Mouse (Mus musculus): Measurements from ENCODE around the gene Amot. TPM values are rescaled to one million over a fixed set of nuclear protein-coding genes. Genes with fewer than 3 reads are reported as not detected.

Gene Amot
- total RNA-seq, 2 experiments from 2014 or later: 163 to 171 TPM

- DNase-seq (ENCODE audit: low spot score in 2 of 2): no peak
These were observed 21.4 kb downstream of the Amot start for GRCm38 (mm10) chrX:145483486-145484055.

GRCm38 (mm10) chrX:145482383-145482782 lies 22.6 kb downstream of the Amot start:
- DNase-seq (ENCODE audit: low spot score in 2 of 2): no peak

- no peak for DNase-seq (ENCODE audit: low spot score in 2 of 2)
These were observed 25.0 kb downstream of the Amot start for GRCm38 (mm10) chrX:145479942-145480341.

- DNase-seq (ENCODE audit: low spot score in 2 of 2): no peak
These were observed 27.2 kb downstream of the Amot start for GRCm38 (mm10) chrX:145477725-145478194.

- DNase-seq (ENCODE audit: low spot score in 2 of 2): no peak
These were observed 27.8 kb downstream of the Amot start for GRCm38 (mm10) chrX:145477003-145477724.

GRCm38 (mm10) chrX:145468264-145468663 lies 36.7 kb downstream of the Amot start:
- DNase-seq (ENCODE audit: low spot score in 2 of 2): no peak

- no peak for DNase-seq (ENCODE audit: low spot score in 2 of 2)
These were observed 41.5 kb downstream of the Amot start for GRCm38 (mm10) chrX:145463524-145463923.

- no peak for DNase-seq (ENCODE audit: low spot score in 2 of 2)
These were observed 43.6 kb downstream of the Amot start for GRCm38 (mm10) chrX:145461339-145461738.

GRCm38 (mm10) chrX:145456251-145456650 lies 48.7 kb downstream of the Amot start:
- no peak for DNase-seq (ENCODE audit: low spot score in 2 of 2)

GRCm38 (mm10) chrX:145455629-145456028 lies 49.4 kb downstream of the Amot start:
- DNase-seq (ENCODE audit: low spot score in 2 of 2): no peak

- DNase-seq (ENCODE audit: low spot score in 2 of 2): no peak
These were observed 50.2 kb downstream of the Amot start for GRCm38 (mm10) chrX:145454828-145455227.

GRCm38 (mm10) chrX:145441526-145441925 lies 63.5 kb downstream of the Amot start:
- no peak for DNase-seq (ENCODE audit: low spot score in 2 of 2)

GRCm38 (mm10) chrX:145433652-145434051 lies 71.3 kb downstream of the Amot start:
- no peak for DNase-seq (ENCODE audit: low spot score in 2 of 2)

GRCm38 (mm10) chrX:145430836-145431570 lies 74.0 kb downstream of the Amot start:
- DNase-seq (ENCODE audit: low spot score in 2 of 2): no peak

- no peak for DNase-seq (ENCODE audit: low spot score in 2 of 2)
These were observed 76.2 kb downstream of the Amot start for GRCm38 (mm10) chrX:145428811-145429210.

- DNase-seq (ENCODE audit: low spot score in 2 of 2): no peak
These were observed 81.0 kb downstream of the Amot start for GRCm38 (mm10) chrX:145424026-145424425.

- DNase-seq (ENCODE audit: low spot score in 2 of 2): no peak
These were observed 90.7 kb downstream of the Amot start for GRCm38 (mm10) chrX:145414319-145414718.

- no peak for DNase-seq (ENCODE audit: low spot score in 2 of 2)
These were observed 93.6 kb downstream of the Amot start for GRCm38 (mm10) chrX:145411425-145411824.

GRCm38 (mm10) chrX:145406052-145406451 lies 98.9 kb downstream of the Amot start:
- no peak for DNase-seq (ENCODE audit: low spot score in 2 of 2)

- no peak for DNase-seq (ENCODE audit: low spot score in 2 of 2)
These were observed 103.1 kb downstream of the Amot start for GRCm38 (mm10) chrX:145401926-145402325.

GRCm38 (mm10) chrX:145399236-145399635 lies 105.7 kb downstream of the Amot start:
- DNase-seq (ENCODE audit: low spot score in 2 of 2): no peak
